Mouse (Mus musculus): Measurements from ENCODE around the gene Lins1. TPM values are rescaled to one million over a fixed set of nuclear protein-coding genes. Genes with fewer than 3 reads are reported as not detected.
A peak's percentile ranks its signal among the peaks of the same experiment; 100 is the strongest.

Lins1 gene
- polyA plus RNA-seq (2015; fragmentation: Nextera tagmentation; extraction: Ambion mirVana) = 4.5 and 4.8 TPM in 2 replicates

DNA sequence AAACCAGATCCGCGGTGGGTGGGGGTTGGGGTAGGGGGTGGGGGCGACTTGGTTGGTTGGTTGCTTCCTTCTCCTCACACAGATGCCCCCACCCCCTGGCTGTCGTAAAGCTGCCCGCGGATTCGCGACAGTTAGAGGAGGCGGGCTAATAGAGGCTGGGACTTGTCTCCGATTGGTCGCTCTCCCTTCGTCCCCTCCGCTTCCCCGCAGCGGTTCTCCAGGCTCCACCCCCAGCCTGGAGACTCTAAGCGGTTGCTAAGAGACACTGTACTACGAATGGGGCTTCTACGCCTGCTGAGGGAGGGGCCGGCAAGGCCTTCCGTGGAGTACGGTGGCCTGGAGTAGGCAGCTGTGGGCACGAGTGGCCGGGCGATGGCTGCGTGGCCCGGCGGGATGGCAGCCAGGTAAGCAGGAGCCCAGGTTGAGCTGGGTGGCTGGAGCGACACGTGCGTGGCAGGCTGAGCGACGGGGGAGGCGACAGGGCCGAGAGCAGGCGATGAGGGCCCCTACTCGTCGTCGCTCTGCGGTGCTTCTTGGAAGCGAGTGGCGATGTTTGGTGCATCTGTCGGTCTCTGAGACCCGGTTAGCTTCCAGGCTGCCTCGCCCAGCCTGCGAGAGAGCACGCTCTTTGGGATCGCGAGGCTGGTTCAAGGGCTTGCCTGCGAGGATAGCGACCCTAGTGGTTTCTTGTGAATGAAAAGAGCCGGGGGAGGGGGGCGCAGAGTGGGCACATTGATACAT is at the start of gene Lins1:
TSS of gene Lins1 (plus strand) at position 270 of the 741 bp plus-strand sequence.
- H3K9me3 ChIP-seq (ENCODE audit: control insufficient read depth) = no peaks in the 10 kb centered on the region
- H3K4me1 ChIP-seq (replicated peaks; ENCODE audit: control insufficient read depth, insufficient read depth, low read length) = no peaks in the 10 kb centered on the region
- H3K4me3 ChIP-seq (ENCODE audit: low read depth, low read length) = peak within 1 kb of the TSS; percentile 87
- H3K27ac ChIP-seq (ENCODE audit: low read depth, low read length) = peak within 1 kb of the TSS; percentile 65
- H3K27me3 ChIP-seq (replicated peaks; ENCODE audit: control insufficient read depth, insufficient read depth, low read length) = no peaks in the 10 kb centered on the region
- H3K4me2 ChIP-seq (replicated peaks; ENCODE audit: low read depth) = peak within 1 kb of the TSS; percentile 89
- H3K9ac ChIP-seq (ENCODE audit: low read depth, low read length) = peak within 1 kb of the TSS; percentile 79
- 0% methylated on average over 52 of the region's 52 CpGs for WGBS
- peak; percentile 99 for ATAC-seq
- H3K36me3 ChIP-seq (ENCODE audit: control insufficient read depth, insufficient read depth) = no peaks in the 10 kb centered on the region
- peak; percentile 69 for TF ChIP-seq CTCF (IDR thresholded peaks at IDR 0.05; ENCODE audit: low read depth)

- no peaks in the 10 kb centered on the region for H3K9me3 ChIP-seq (ENCODE audit: control insufficient read depth)
- peaks cover 10% of the 10 kb centered on the region; the same call in 1 of the 2 replicates for H3K36me3 ChIP-seq (ENCODE audit: control insufficient read depth, insufficient read depth)
- no peak overlapping the region for H3K9ac ChIP-seq (ENCODE audit: low read depth, low read length)
- H3K4me2 ChIP-seq (replicated peaks; ENCODE audit: low read depth) = no peak overlapping the region
- ATAC-seq = no peak
- no peaks in the 10 kb centered on the region for H3K4me1 ChIP-seq (replicated peaks; ENCODE audit: control insufficient read depth, insufficient read depth, low read length)
- no peak for TF ChIP-seq CTCF (IDR thresholded peaks at IDR 0.05; ENCODE audit: low read depth)
- 99% methylated on average over 2 of the region's 2 CpGs for WGBS
- H3K27me3 ChIP-seq (replicated peaks; ENCODE audit: control insufficient read depth, insufficient read depth, low read length) = no peaks in the 10 kb centered on the region
- H3K4me3 ChIP-seq (ENCODE audit: low read depth, low read length) = no peak overlapping the region
- peak overlapping the region; percentile 7; the same call in 1 of the 2 replicates for H3K27ac ChIP-seq (ENCODE audit: low read depth, low read length)
These were observed 44.0 kb upstream of the Lins1 start for GRCm38 (mm10) chr7:66645736-66646135.

DNA sequence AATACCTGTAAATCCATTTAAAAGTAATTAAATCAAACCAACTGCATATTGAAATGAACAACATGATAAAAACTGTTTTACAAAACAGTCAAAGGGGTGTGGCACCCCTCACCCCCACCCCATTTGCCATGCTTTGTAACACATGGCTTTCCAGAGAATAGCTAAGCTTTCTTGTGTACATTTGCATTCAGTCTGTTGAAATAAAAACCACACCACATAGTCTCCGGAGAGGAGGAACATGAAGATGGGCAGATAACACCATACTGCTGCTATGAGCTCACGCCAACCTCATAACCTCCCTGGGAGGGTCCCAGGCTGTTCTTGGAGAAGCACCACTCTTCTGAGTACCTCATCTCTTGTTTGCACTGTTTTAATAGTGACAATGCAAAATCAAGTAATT is 40.5 kb upstream of the Lins1 start:
- 87% methylated on average over 2 of the region's 2 CpGs for WGBS
- Histone ChIP-seq H3K9ac (ENCODE audit: low read depth, low read length) (no peak overlapping the region), H3K27ac (ENCODE audit: low read depth, low read length) (no peak overlapping the region), H3K9me3 (ENCODE audit: control insufficient read depth) (no peaks in the 10 kb centered on the region), H3K36me3 (ENCODE audit: control insufficient read depth, insufficient read depth) (peaks cover 9% of the 10 kb centered on the region; the same call in 1 of the 2 replicates), H3K4me1 (replicated peaks; ENCODE audit: control insufficient read depth, insufficient read depth, low read length) (peaks cover 10% of the 10 kb centered on the region; the same call in 1 of the 2 replicates), H3K27me3 (replicated peaks; ENCODE audit: control insufficient read depth, insufficient read depth, low read length) (no peaks in the 10 kb centered on the region), H3K4me2 (replicated peaks; ENCODE audit: low read depth) (no peak overlapping the region), H3K4me3 (ENCODE audit: low read depth, low read length) (no peak overlapping the region)
- no peak for ATAC-seq
- TF ChIP-seq CTCF (IDR thresholded peaks at IDR 0.05; ENCODE audit: low read depth) = no peak

DNA sequence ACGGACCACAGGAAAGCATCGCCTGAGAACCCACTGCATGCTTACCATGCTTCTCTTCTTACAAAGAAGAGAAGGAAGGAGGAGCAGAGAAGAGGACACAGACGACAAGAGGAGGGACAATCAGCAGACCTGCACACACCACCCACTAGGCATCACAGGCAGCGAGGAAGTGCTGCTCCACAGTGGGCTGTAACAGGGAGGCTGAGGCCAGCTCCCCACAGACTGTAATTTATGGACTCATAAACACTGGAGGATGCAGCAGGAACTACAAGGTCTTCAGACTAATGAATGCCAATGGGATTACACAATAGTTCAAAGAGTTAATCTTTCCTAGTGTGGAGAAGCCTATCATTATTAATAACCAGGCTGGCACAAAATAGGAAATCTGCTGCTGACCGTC is 38.8 kb upstream of the Lins1 start:
- no peak overlapping the region for H3K4me2 ChIP-seq (replicated peaks; ENCODE audit: low read depth)
- no peaks in the 10 kb centered on the region for H3K27me3 ChIP-seq (replicated peaks; ENCODE audit: control insufficient read depth, insufficient read depth, low read length)
- no peaks in the 10 kb centered on the region for H3K9me3 ChIP-seq (ENCODE audit: control insufficient read depth)
- H3K27ac ChIP-seq (ENCODE audit: low read depth, low read length) = no peak overlapping the region
- TF ChIP-seq CTCF (IDR thresholded peaks at IDR 0.05; ENCODE audit: low read depth) = peak; percentile 25
- peaks cover 15% of the 10 kb centered on the region; the same call in 1 of the 2 replicates for H3K36me3 ChIP-seq (ENCODE audit: control insufficient read depth, insufficient read depth)
- H3K4me1 ChIP-seq (replicated peaks; ENCODE audit: control insufficient read depth, insufficient read depth, low read length) = peaks cover 10% of the 10 kb centered on the region; the same call in 1 of the 2 replicates
- H3K4me3 ChIP-seq (ENCODE audit: low read depth, low read length) = no peak overlapping the region
- 54% methylated on average over 5 of the region's 5 CpGs for WGBS
- no peak overlapping the region for H3K9ac ChIP-seq (ENCODE audit: low read depth, low read length)
- peak; percentile 52; the same call in 1 of the 2 replicates for ATAC-seq

GRCm38 (mm10) chr7:66652216-66652615 is 37.5 kb upstream of the Lins1 start:
- 63% methylated on average over 4 of the region's 4 CpGs for WGBS
- Histone ChIP-seq H3K9me3 (ENCODE audit: control insufficient read depth) (no peaks in the 10 kb centered on the region), H3K9ac (ENCODE audit: low read depth, low read length) (no peak overlapping the region), H3K36me3 (ENCODE audit: control insufficient read depth, insufficient read depth) (peaks cover 10% of the 10 kb centered on the region; the same call in 1 of the 2 replicates), H3K4me2 (replicated peaks; ENCODE audit: low read depth) (no peak overlapping the region), H3K27ac (ENCODE audit: low read depth, low read length) (peak overlapping the region; percentile 22; the same call in 1 of the 2 replicates), H3K27me3 (replicated peaks; ENCODE audit: control insufficient read depth, insufficient read depth, low read length) (no peaks in the 10 kb centered on the region), H3K4me1 (replicated peaks; ENCODE audit: control insufficient read depth, insufficient read depth, low read length) (peaks cover 10% of the 10 kb centered on the region; the same call in 1 of the 2 replicates), H3K4me3 (ENCODE audit: low read depth, low read length) (no peak overlapping the region)
- TF ChIP-seq CTCF (IDR thresholded peaks at IDR 0.05; ENCODE audit: low read depth) = no peak
- peak; percentile 60 for ATAC-seq

- Histone ChIP-seq H3K4me3 (ENCODE audit: low read depth, low read length) (no peak overlapping the region), H3K27ac (ENCODE audit: low read depth, low read length) (no peak overlapping the region), H3K36me3 (ENCODE audit: control insufficient read depth, insufficient read depth) (peaks cover 12% of the 10 kb centered on the region), H3K27me3 (replicated peaks; ENCODE audit: control insufficient read depth, insufficient read depth, low read length) (no peaks in the 10 kb centered on the region), H3K4me2 (replicated peaks; ENCODE audit: low read depth) (no peak overlapping the region), H3K9ac (ENCODE audit: low read depth, low read length) (no peak overlapping the region), H3K4me1 (replicated peaks; ENCODE audit: control insufficient read depth, insufficient read depth, low read length) (peaks cover 10% of the 10 kb centered on the region; the same call in 1 of the 2 replicates), H3K9me3 (ENCODE audit: control insufficient read depth) (no peaks in the 10 kb centered on the region)
- no peak for TF ChIP-seq CTCF (IDR thresholded peaks at IDR 0.05; ENCODE audit: low read depth)
- 83% methylated on average over 9 of the region's 9 CpGs for WGBS
- no peak for ATAC-seq
These were observed 36.1 kb upstream of the Lins1 start for GRCm38 (mm10) chr7:66653596-66653995.
